Mouse (Mus musculus) kidney, embryonic 15.5 days (tissue): ENCODE measurements at regions not wholly inside any gene's neighbourhood (a gene's known extent, or its start where the extent isn't known, plus 50 kb on each side); places are given as distances from the start of the nearest gene placed in this dataset.

ENCODE experiments used
- ATAC-seq: fragments of 200-750 bp; cut with Nextera tagmentation; replicated peaks from 2 replicates; pipeline ENCODE4 v1.8.0; 2017; ENCODE audit warnings: moderate TSS enrichment; ENCODE audit not compliant: low FRiP score
- H3K27ac ChIP-seq: fragments of 300-500 bp; sonication (generic); 2 replicates; pipeline ENCODE4 v1.5.1; 2015; ENCODE audit warnings: mild to moderate bottlenecking, inconsistent platforms
- H3K27me3 ChIP-seq: fragments of 300-500 bp; sonication (generic); 2 replicates; pipeline ENCODE4 v1.6.1; 2015; ENCODE audit warnings: inconsistent platforms
- H3K36me3 ChIP-seq: fragments of 300-500 bp; sonication (generic); 2 replicates; pipeline ENCODE4 v1.6.1; 2015; ENCODE audit warnings: inconsistent platforms
- H3K4me1 ChIP-seq: fragments of 300-500 bp; sonication (generic); 2 replicates; pipeline ENCODE4 v1.6.1; 2015; ENCODE audit warnings: inconsistent platforms
- H3K4me2 ChIP-seq: fragments of 300-500 bp; sonication (generic); 2 replicates; pipeline ENCODE4 v1.6.1; 2015; ENCODE audit warnings: moderate library complexity, mild to moderate bottlenecking, inconsistent platforms
- H3K4me3 ChIP-seq: fragments of 300-500 bp; sonication (generic); replicated peaks from 2 replicates; pipeline ENCODE4 v1.5.1; 2015; ENCODE audit warnings: mild to moderate bottlenecking, inconsistent platforms
- H3K9ac ChIP-seq: fragments of 300-500 bp; sonication (generic); 2 replicates; pipeline ENCODE4 v1.6.1; 2015; ENCODE audit warnings: mild to moderate bottlenecking, inconsistent platforms
- H3K9me3 ChIP-seq: fragments of 300-500 bp; sonication (generic); replicated peaks from 2 replicates; pipeline ENCODE4 v1.6.1; 2016; ENCODE audit warnings: inconsistent platforms
- WGBS: fragments of 180-500 bp; shearing (Covaris S2); methylation state at CpG from one replicate; pipeline ENCODE4 v1.1.7; 2015; ENCODE audit warnings: mixed read lengths; 5-methylcytosine and 5-hydroxymethylcytosine counted together

- Histone ChIP-seq H3K9me3 (no peaks in the 10 kb centered on the region), H3K4me2 (no peak overlapping the region), H3K4me1 (no peaks in the 10 kb centered on the region), H3K27ac (no peak overlapping the region), H3K4me3 (no peak overlapping the region), H3K36me3 (no peaks in the 10 kb centered on the region), H3K27me3 (no peaks in the 10 kb centered on the region), H3K9ac (no peak overlapping the region)
- no peak for ATAC-seq
- WGBS = 37% methylated on average over 4 of the region's 4 CpGs
These were observed 163.0 kb upstream of the Tbx18 start for GRCm38 (mm10) chr9:87894051-87894450.

DNA sequence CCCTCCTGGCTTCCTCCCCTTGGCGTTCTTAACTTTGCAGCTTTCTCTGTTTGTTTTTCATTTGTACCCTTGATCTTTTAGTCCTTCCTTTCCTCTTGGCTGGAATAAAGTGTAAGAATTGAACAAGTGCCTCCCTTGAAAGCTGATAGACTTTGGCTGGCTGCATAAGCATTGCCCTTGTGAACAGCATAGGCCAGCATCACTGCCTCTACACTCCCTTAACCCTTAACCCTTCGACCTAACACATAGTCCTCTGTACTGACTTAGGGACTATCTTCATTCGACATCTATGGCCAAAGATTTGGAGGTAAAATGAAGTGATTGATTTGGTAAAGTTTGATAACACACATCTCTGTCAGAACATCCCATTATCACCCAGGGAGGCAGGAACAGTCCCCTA lies 163.5 kb upstream of the Tbx18 start:
- WGBS = 37% methylated on average over 3 of the region's 3 CpGs
- H3K9me3 ChIP-seq = no peaks in the 10 kb centered on the region

DNA sequence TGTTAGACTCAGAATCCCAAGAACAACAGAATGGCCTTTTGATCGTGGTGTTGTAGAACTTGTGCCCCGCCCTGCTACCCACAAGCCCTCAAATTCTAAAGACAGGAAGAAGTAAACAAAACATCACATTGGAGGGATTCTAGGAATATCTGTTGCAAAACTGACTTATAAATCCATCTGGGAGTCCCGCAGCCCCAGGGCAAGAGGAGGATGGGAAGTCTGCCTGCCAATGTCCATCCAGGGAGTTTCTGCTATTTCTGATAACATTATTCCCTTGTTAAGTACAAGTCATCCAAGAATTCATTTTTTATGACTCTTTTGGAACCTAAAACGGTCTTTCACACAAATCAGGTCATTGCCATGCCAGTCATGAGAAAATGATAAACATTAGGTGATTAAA lies 164.5 kb upstream of the Tbx18 start:
- no peak overlapping the region for H3K4me2 ChIP-seq
- ATAC-seq = no peak
- H3K4me1 ChIP-seq = no peaks in the 10 kb centered on the region
- H3K27ac ChIP-seq = no peak overlapping the region
- no peak overlapping the region for H3K4me3 ChIP-seq
- H3K9ac ChIP-seq = no peak overlapping the region
- H3K36me3 ChIP-seq = no peaks in the 10 kb centered on the region
- H3K27me3 ChIP-seq = no peaks in the 10 kb centered on the region
- no peaks in the 10 kb centered on the region for H3K9me3 ChIP-seq
- 66% methylated on average over 4 of the region's 4 CpGs for WGBS

More for the DNA sequence above, 163.5 kb upstream of the Tbx18 start:
- no peak for ATAC-seq
- Histone ChIP-seq H3K4me2 (no peak overlapping the region), H3K27me3 (no peaks in the 10 kb centered on the region), H3K4me3 (no peak overlapping the region), H3K36me3 (no peaks in the 10 kb centered on the region), H3K9ac (no peak overlapping the region), H3K27ac (no peak overlapping the region), H3K4me1 (no peaks in the 10 kb centered on the region)

- H3K4me1 ChIP-seq = no peaks in the 10 kb centered on the region
- H3K27me3 ChIP-seq = no peaks in the 10 kb centered on the region
- H3K27ac ChIP-seq = no peak overlapping the region
- H3K4me2 ChIP-seq = no peak overlapping the region
- no peaks in the 10 kb centered on the region for H3K9me3 ChIP-seq
- 63% methylated on average over 3 of the region's 3 CpGs for WGBS
- no peak for ATAC-seq
- H3K36me3 ChIP-seq = no peaks in the 10 kb centered on the region
- H3K4me3 ChIP-seq = no peak overlapping the region
- H3K9ac ChIP-seq = no peak overlapping the region
These were observed 166.3 kb upstream of the Tbx18 start for GRCm38 (mm10) chr9:87897336-87897735.

DNA sequence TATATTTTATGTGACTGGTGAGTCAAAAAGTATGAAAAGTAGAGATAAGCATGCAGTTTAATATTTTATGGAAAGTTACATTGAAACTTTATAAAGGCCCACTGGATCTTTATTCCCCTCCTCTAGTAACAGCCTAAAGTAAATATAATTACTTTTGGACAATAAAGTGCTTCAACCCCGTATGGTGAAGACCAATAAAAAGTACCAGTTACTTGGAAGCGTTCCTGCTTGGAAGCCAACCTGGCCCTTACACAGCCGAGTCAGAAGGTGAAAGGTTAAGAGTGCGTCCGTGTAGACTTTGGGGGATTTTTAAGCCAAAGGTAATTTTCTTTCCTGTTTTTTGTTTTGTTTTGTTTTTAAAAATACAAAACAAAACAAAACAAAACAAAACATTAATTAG lies 168.3 kb upstream of the Tbx18 start:
- 63% methylated on average over 5 of the region's 5 CpGs for WGBS
- Histone ChIP-seq H3K9ac (no peak overlapping the region), H3K36me3 (no peaks in the 10 kb centered on the region), H3K4me3 (no peak overlapping the region), H3K4me2 (no peak overlapping the region), H3K4me1 (no peaks in the 10 kb centered on the region), H3K27ac (no peak overlapping the region), H3K27me3 (no peaks in the 10 kb centered on the region), H3K9me3 (no peaks in the 10 kb centered on the region)
- no peak for ATAC-seq

GRCm38 (mm10) chr9:87899800-87900199 lies 168.7 kb upstream of the Tbx18 start:
- 78% methylated on average over 7 of the region's 7 CpGs for WGBS
- no peak for ATAC-seq

GRCm38 (mm10) chr9:87921291-87921690 lies 190.2 kb upstream of the Tbx18 start:
- WGBS = 86% methylated on average over 8 of the region's 8 CpGs
- no peaks in the 10 kb centered on the region for H3K36me3 ChIP-seq
- ATAC-seq = no peak
- no peak overlapping the region for H3K27ac ChIP-seq
- no peaks in the 10 kb centered on the region for H3K9me3 ChIP-seq
- H3K27me3 ChIP-seq = no peaks in the 10 kb centered on the region
- H3K4me1 ChIP-seq = no peaks in the 10 kb centered on the region
- H3K4me2 ChIP-seq = no peak overlapping the region
- H3K9ac ChIP-seq = no peak overlapping the region
- no peak overlapping the region for H3K4me3 ChIP-seq

More at GRCm38 (mm10) chr9:87899800-87900199, 168.7 kb upstream of the Tbx18 start:
- no peaks in the 10 kb centered on the region for H3K27me3 ChIP-seq
- no peak overlapping the region for H3K27ac ChIP-seq
- H3K36me3 ChIP-seq = no peaks in the 10 kb centered on the region
- no peak overlapping the region for H3K9ac ChIP-seq
- no peak overlapping the region for H3K4me3 ChIP-seq
- H3K4me2 ChIP-seq = no peak overlapping the region
- H3K4me1 ChIP-seq = no peaks in the 10 kb centered on the region
- H3K9me3 ChIP-seq = no peaks in the 10 kb centered on the region

DNA sequence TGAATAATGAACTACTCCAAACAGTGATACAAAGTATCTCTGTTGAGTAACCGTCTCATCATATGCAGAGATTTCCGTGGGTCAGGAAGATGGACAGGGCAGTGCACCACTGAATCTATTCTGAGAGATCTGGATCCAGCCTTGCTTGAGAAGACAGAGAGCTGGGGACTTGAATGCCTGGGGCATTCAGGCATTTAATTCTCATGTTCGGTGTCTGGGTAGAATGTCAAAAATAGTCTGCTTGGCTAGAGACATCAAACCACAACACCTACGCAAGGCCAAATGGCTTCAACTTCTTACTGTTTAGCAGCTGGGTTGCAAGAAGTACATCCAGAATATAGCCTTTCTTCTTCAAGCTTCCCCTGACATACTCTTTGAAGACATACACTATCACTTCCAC lies 194.1 kb upstream of the Tbx18 start:
- no peak overlapping the region for H3K4me3 ChIP-seq
- no peaks in the 10 kb centered on the region for H3K4me1 ChIP-seq
- no peak overlapping the region for H3K27ac ChIP-seq
- H3K9ac ChIP-seq = no peak overlapping the region
- no peaks in the 10 kb centered on the region for H3K9me3 ChIP-seq
- H3K36me3 ChIP-seq = no peaks in the 10 kb centered on the region
- H3K27me3 ChIP-seq = no peaks in the 10 kb centered on the region
- WGBS = 80% methylated on average over 4 of the region's 4 CpGs
- no peak for ATAC-seq
- no peak overlapping the region for H3K4me2 ChIP-seq

GRCm38 (mm10) chr9:87933230-87933629 lies 202.2 kb upstream of the Tbx18 start:
- WGBS = 65% methylated on average over 5 of the region's 5 CpGs
- Histone ChIP-seq H3K9me3 (no peaks in the 10 kb centered on the region), H3K4me2 (no peak overlapping the region), H3K36me3 (no peaks in the 10 kb centered on the region), H3K9ac (no peak overlapping the region), H3K4me1 (no peaks in the 10 kb centered on the region), H3K4me3 (no peak overlapping the region), H3K27me3 (no peaks in the 10 kb centered on the region), H3K27ac (no peak overlapping the region)
- no peak; the same call in 1 of the 2 replicates for ATAC-seq

DNA sequence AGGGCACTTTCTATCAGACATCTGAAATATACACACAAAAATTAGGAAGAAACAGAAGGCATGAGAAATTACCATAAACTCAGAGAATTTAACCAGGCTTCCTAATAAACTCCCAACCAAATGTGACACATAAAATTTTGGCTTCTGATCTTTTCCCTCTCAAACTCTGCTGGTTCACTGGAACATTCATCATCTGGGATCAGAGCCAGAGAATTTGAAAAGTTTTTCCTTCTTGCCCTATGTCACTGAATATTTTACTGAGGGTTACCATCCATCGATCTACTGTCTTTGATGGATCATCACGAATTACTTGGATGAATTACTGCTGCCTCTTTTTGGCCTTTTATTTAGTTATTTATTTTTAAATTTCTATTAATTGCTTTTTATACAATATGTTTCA lies 221.4 kb upstream of the Tbx18 start:
- H3K4me3 ChIP-seq = no peak overlapping the region
- H3K36me3 ChIP-seq = no peaks in the 10 kb centered on the region
- no peaks in the 10 kb centered on the region for H3K4me1 ChIP-seq
- no peak overlapping the region for H3K9ac ChIP-seq
- H3K4me2 ChIP-seq = no peak overlapping the region
- 63% methylated on average over 2 of the region's 2 CpGs for WGBS
- ATAC-seq = no peak
- H3K27ac ChIP-seq = no peak overlapping the region
- H3K9me3 ChIP-seq = no peaks in the 10 kb centered on the region
- no peaks in the 10 kb centered on the region for H3K27me3 ChIP-seq

DNA sequence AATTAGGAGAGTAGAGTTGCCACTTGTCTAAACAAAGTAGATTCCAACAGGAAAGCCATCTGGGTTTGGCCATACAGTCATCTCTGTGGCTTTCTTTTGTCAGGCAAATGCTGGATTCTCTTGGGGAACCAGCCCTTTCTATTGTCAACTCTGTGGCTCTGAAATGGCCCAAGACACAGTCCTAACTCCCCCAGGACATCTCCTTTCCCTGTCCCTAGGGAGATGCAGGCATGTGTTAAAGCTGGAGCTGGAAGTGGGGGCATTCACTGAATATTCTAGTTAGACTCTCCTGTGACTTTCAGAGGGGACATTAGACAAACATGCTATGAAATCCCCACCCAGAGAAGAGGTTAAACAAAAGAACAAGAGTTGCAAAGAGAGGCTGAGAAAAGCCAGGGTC lies 223.9 kb upstream of the Tbx18 start:
- H3K36me3 ChIP-seq = no peaks in the 10 kb centered on the region
- no peaks in the 10 kb centered on the region for H3K9me3 ChIP-seq
- no peaks in the 10 kb centered on the region for H3K4me1 ChIP-seq

GRCm38 (mm10) chr9:87961796-87962195 lies 230.7 kb upstream of the Tbx18 start:
- 87% methylated on average over 4 of the region's 4 CpGs for WGBS
- Histone ChIP-seq H3K27ac (no peak overlapping the region), H3K9ac (no peak overlapping the region), H3K4me1 (no peaks in the 10 kb centered on the region), H3K4me2 (no peak overlapping the region), H3K27me3 (no peaks in the 10 kb centered on the region), H3K36me3 (no peaks in the 10 kb centered on the region), H3K4me3 (no peak overlapping the region), H3K9me3 (no peaks in the 10 kb centered on the region)
- no peak for ATAC-seq

More for the DNA sequence above, 223.9 kb upstream of the Tbx18 start:
- H3K4me3 ChIP-seq = no peak overlapping the region
- no peak overlapping the region for H3K4me2 ChIP-seq
- H3K27ac ChIP-seq = no peak overlapping the region
- ATAC-seq = no peak
- H3K27me3 ChIP-seq = no peaks in the 10 kb centered on the region
- H3K9ac ChIP-seq = no peak overlapping the region

- no peak overlapping the region for H3K4me2 ChIP-seq
- H3K27ac ChIP-seq = no peak overlapping the region
- H3K9me3 ChIP-seq = no peaks in the 10 kb centered on the region
- no peak overlapping the region for H3K4me3 ChIP-seq
- H3K27me3 ChIP-seq = no peaks in the 10 kb centered on the region
- WGBS = 76% methylated on average over 2 of the region's 2 CpGs
- no peak for ATAC-seq
- no peaks in the 10 kb centered on the region for H3K4me1 ChIP-seq
- no peaks in the 10 kb centered on the region for H3K36me3 ChIP-seq
- no peak overlapping the region for H3K9ac ChIP-seq
These were observed 233.4 kb upstream of the Tbx18 start for GRCm38 (mm10) chr9:87964508-87964907.
